Mouse (Mus musculus) megakaryocyte, embryonic 14.5 days (primary cell): ENCODE measurements at regions not wholly inside any gene's neighbourhood (a gene's known extent, or its start where the extent isn't known, plus 50 kb on each side); places are given as distances from the start of the nearest gene placed in this dataset.

Source experiments
- H3K27me3 ChIP-seq: replicated peaks from 2 replicates; pipeline ENCODE3; 2012; ENCODE audit warnings: inconsistent platforms
- H3K36me3 ChIP-seq: replicated peaks from 2 replicates; pipeline ENCODE3; 2012; ENCODE audit warnings: low read length, inconsistent platforms, mixed read lengths
- H3K4me1 ChIP-seq: 2 replicates; pipeline ENCODE4 v1.6.1; 2012; ENCODE audit warnings: inconsistent platforms
- H3K4me3 ChIP-seq: replicated peaks from 2 replicates; pipeline ENCODE3; 2012; ENCODE audit warnings: moderate library complexity, mild to moderate bottlenecking, inconsistent platforms
- H3K9me3 ChIP-seq: 2 replicates; pipeline ENCODE4 v1.6.1; 2012; ENCODE audit warnings: inconsistent platforms
- FLI1 ChIP-seq: IDR thresholded peaks from 2 replicates; pipeline ENCODE4 v1.6.1; 2012; ENCODE audit warnings: low read length, inconsistent platforms, mixed read lengths
- GATA1 ChIP-seq: IDR thresholded peaks from 3 replicates; pipeline ENCODE4 v1.6.1; 2012; ENCODE audit warnings: mixed read lengths, low read length, inconsistent platforms, borderline replicate concordance

DNA sequence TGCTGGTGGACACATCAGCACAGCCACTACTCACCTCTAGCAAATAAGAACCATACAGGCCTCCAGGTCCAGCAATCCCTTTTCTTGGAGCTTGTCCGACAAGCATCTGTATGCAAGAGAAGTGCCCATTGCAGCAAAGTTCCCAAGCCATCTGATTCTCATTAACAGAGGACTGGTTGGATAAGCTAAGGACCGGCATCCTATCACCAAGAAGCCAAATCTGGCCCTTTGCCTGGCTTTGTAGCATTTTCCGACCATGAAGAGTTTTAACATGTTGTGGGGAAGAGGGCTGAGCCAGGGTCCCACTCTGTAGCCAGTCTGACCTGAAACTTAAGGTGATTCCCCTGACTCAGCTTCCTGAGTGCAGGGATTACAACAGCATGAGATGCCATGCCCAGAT, 77.1 kb upstream of the Lgalsl start:
- H3K4me1 ChIP-seq: peaks cover 52% of the 10 kb centered on the region
- no peak overlapping the region for H3K4me3 ChIP-seq

DNA sequence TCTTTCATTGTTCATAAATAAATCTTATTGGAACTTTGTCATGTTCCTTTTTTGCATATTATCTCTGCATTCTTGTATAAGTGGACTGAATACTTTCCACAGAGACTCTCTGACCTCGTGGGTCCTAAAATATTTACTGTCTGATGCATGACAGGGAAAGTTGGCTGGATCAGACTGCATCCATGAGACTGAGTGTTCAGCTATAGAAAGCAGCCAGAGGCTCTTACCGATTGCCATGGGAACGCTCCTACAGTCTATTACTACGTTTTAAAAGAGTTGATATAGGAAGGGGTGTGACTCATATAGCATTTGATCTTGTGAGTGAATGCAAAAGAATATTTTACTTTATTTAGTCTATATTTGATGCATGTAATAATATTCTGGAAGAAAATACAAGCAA, 77.6 kb upstream of the Lgalsl start:
- TF ChIP-seq GATA1: no peak
- TF ChIP-seq FLI1: no peak
- Histone ChIP-seq H3K9me3 (peaks cover 16% of the 10 kb centered on the region), H3K27me3 (no peaks in the 10 kb centered on the region), H3K4me1 (peaks cover 57% of the 10 kb centered on the region), H3K4me3 (no peak overlapping the region), H3K36me3 (peaks cover 42% of the 10 kb centered on the region)

More for the DNA sequence above, 77.1 kb upstream of the Lgalsl start:
- Histone ChIP-seq H3K9me3 (peaks cover 20% of the 10 kb centered on the region), H3K36me3 (peaks cover 44% of the 10 kb centered on the region), H3K27me3 (no peaks in the 10 kb centered on the region)
- TF ChIP-seq GATA1 (no peak), FLI1 (no peak)

- peaks cover 91% of the 10 kb centered on the region for H3K4me1 ChIP-seq
Measured at GRCm38 (mm10) chr11:20913042-20913441, 82.2 kb upstream of the Lgalsl start.

DNA sequence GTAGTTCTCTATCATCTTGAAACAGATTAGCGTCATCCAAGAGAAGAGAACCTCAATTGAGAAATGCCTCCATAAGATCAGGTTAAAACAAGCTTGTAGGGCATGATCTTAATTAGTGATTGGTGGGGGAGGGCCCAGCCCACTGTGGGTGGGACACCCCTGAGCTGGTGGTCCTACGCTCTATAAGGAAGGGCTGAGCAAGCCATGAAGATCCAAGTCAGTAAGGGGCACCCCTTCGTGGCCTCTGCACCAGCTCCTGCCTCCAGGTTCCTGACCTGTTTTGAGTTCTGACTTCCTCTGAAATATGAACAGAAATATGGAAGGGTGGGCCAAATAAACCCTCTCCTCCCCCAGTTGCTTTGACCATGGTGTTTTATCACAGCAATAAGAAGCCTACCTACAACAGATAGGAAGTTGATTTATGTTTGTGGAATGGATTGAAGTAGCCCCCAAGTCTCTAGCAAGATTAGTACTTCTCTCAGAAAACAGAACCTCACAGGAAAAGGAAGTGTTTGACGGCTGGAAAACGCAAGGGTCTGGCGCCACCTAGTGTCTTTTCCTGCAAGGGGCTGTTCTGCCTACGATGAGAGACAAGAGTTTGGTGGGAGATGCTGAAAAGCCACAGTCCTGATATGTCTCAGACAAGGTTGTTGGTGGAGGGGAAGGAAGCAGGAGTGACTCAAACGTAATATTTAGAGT, 82.9 kb upstream of the Lgalsl start:
- Histone ChIP-seq H3K4me1 (peaks cover 92% of the 10 kb centered on the region), H3K36me3 (peaks cover 11% of the 10 kb centered on the region), H3K9me3 (no peaks in the 10 kb centered on the region), H3K27me3 (no peaks in the 10 kb centered on the region), H3K4me3 (peak overlapping the region; percentile 80)
- TF ChIP-seq FLI1 (no peak), GATA1 (no peak)

More at GRCm38 (mm10) chr11:20913042-20913441, 82.2 kb upstream of the Lgalsl start:
- TF ChIP-seq GATA1: no peak
- no peak for TF ChIP-seq FLI1
- Histone ChIP-seq H3K27me3 (no peaks in the 10 kb centered on the region), H3K9me3 (no peaks in the 10 kb centered on the region), H3K36me3 (peaks cover 11% of the 10 kb centered on the region), H3K4me3 (no peak overlapping the region)

GRCm38 (mm10) chr11:20914297-20914997, 83.6 kb upstream of the Lgalsl start:
- TF ChIP-seq GATA1 (no peak), FLI1 (no peak)
- Histone ChIP-seq H3K4me1 (peaks cover 92% of the 10 kb centered on the region), H3K27me3 (no peaks in the 10 kb centered on the region), H3K4me3 (peak overlapping the region; percentile 80), H3K9me3 (no peaks in the 10 kb centered on the region), H3K36me3 (peaks cover 11% of the 10 kb centered on the region)

DNA sequence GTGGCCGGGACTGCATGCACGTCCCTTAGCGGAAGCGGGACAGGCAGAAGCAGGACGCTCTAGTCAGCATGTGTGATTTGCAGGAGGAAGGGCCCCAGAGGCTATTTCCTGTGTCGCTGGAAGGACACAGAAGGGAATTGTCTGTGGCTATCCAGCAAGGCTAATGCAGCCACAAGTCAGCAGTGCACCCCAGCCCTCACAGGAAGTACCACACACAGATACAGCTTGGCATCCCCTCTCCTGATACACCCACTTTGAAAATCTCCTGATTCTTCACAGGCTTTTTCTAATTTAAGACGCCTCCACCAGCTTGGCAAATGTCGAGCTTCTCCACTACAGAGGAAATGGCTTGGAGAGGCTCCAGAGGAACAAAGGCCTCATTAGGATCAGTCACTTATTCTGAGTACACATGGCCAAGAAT, 84.3 kb upstream of the Lgalsl start:
- Histone ChIP-seq H3K9me3 (no peaks in the 10 kb centered on the region), H3K4me3 (peak overlapping the region; percentile 83), H3K36me3 (peaks cover 9% of the 10 kb centered on the region), H3K27me3 (no peaks in the 10 kb centered on the region), H3K4me1 (peaks cover 89% of the 10 kb centered on the region)
- TF ChIP-seq FLI1: no peak
- no peak for TF ChIP-seq GATA1

DNA sequence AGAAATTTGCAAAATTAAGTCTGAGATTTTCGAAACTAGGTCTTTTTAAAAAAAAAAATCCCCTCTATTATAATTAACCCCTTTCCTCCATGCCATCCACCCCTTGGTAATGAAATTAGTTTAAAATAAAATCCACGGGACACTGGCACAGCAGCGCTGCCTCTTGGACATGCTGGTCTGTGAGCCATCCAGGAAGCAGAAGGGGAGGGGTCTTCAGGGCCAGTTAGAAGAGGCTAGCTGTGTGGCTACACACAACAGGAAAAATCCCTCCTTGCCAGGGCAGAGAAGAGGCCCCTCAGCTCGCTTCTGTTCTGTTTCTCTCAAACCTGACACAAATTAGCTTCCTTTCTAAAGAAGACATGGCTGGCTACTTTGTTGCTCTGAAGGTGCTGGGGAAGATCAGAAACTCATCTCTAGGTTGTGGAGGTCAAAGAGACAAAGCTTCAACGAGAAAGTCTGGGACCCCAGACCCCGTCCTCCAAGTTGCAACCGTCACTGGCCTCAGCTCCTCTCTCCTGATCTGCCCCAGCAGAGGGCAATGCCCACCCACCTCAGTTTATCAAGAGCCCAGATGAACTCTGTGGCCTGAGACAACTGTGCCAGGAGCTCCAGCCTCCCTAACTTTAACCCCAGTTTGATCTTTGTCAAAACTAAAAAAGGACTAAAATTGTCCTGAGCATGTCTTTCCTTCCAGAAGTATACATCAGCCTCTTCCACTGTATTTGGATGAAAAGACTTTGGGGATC, 85.0 kb upstream of the Lgalsl start:
- TF ChIP-seq GATA1: no peak
- no peak for TF ChIP-seq FLI1
- Histone ChIP-seq H3K27me3 (no peaks in the 10 kb centered on the region), H3K4me1 (peaks cover 95% of the 10 kb centered on the region), H3K4me3 (peak overlapping the region; percentile 44), H3K36me3 (peaks cover 9% of the 10 kb centered on the region), H3K9me3 (no peaks in the 10 kb centered on the region)

- H3K4me3 ChIP-seq: peak overlapping the region; percentile 83
- no peaks in the 10 kb centered on the region for H3K27me3 ChIP-seq
- peaks cover 95% of the 10 kb centered on the region for H3K4me1 ChIP-seq
- H3K36me3 ChIP-seq: peaks cover 5% of the 10 kb centered on the region
- no peak for TF ChIP-seq GATA1
- no peak for TF ChIP-seq FLI1
- no peaks in the 10 kb centered on the region for H3K9me3 ChIP-seq
Measured at GRCm38 (mm10) chr11:20916473-20916911, 85.6 kb upstream of the Lgalsl start.

DNA sequence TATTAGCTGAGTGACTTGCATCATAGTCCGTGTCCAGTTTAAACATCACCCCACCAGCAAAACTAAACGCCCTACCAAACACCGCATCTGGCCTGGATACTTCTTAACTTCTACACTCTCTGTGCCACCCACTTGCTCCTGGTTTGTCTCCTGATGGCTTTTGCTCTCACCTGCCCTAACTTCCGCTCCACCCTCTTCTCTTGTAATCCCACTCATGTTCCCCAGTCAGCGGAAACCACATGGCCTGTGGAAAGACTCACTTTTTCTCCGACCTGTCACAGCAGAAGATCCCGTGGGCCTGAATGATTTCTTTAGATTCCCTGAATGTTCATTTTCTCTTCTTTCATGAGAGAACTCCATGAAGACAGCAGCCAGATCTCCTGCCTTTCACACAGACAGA, 86.1 kb upstream of the Lgalsl start:
- H3K27me3 ChIP-seq: no peaks in the 10 kb centered on the region
- no peaks in the 10 kb centered on the region for H3K9me3 ChIP-seq
- H3K36me3 ChIP-seq: peaks cover under 1% of the 10 kb centered on the region
- TF ChIP-seq FLI1 (no peak), GATA1 (no peak)
- H3K4me1 ChIP-seq: peaks cover 95% of the 10 kb centered on the region
- peak overlapping the region; percentile 83 for H3K4me3 ChIP-seq

GRCm38 (mm10) chr11:20917483-20917882, 86.6 kb upstream of the Lgalsl start:
- H3K4me1 ChIP-seq: peaks cover 95% of the 10 kb centered on the region
- no peaks in the 10 kb centered on the region for H3K36me3 ChIP-seq
- peak overlapping the region; percentile 34 for H3K4me3 ChIP-seq
- TF ChIP-seq FLI1: no peak
- no peak for TF ChIP-seq GATA1
- H3K27me3 ChIP-seq: no peaks in the 10 kb centered on the region
- H3K9me3 ChIP-seq: no peaks in the 10 kb centered on the region
